Mouse (Mus musculus) thymus, adult 2 months (tissue): ENCODE data around the gene Gucy2d.

ENCODE experiments used
- CTCF ChIP-seq: fragments of 200-500 bp; IDR thresholded peaks from 2 replicates; pipeline ENCODE4 v1.5.1; 2012; ENCODE audit warnings: mild to moderate bottlenecking, control low read depth, low read length, moderate library complexity, borderline replicate concordance; ENCODE audit not compliant: control insufficient read depth, poor library complexity, insufficient read depth; ENCODE audit errors: extremely low read depth
- POLR2A ChIP-seq: fragments of 200-500 bp; IDR thresholded peaks from 2 replicates; pipeline ENCODE4 v1.6.1; 2012; ENCODE audit warnings: mild to moderate bottlenecking, low read length, control low read depth, moderate library complexity; ENCODE audit not compliant: control insufficient read depth, poor library complexity, insufficient read depth; ENCODE audit errors: extremely low read depth

GRCm38 (mm10) chr7:98505664-98506063, 65.4 kb downstream of the Gucy2d start:
- no peak for TF ChIP-seq CTCF
- no peak for TF ChIP-seq POLR2A
